Mouse (Mus musculus) liver, adult 2 months (tissue): Measurements from ENCODE around the gene P2ry13. TPM values are rescaled to one million over a fixed set of nuclear protein-coding genes. Genes with fewer than 3 reads are reported as not detected.

ENCODE experiments used
- DNase-seq: peaks from one replicate; pipeline ENCODE4 v3.0.0-alpha.2; 2011; ENCODE audit warnings: low read depth, low spot score; ENCODE audit errors: extremely low read depth
- H3K27ac ChIP-seq: fragments of 200-500 bp; replicated peaks from 2 replicates; pipeline ENCODE4 v1.5.1; 2012; ENCODE audit warnings: low read depth, mild to moderate bottlenecking, control low read depth, inconsistent platforms, low read length; ENCODE audit not compliant: insufficient read depth
- H3K27me3 ChIP-seq: fragments of 200-500 bp; 2 replicates; pipeline ENCODE4 v1.6.1; 2012; ENCODE audit warnings: mild to moderate bottlenecking, moderate library complexity, low read length, inconsistent platforms; ENCODE audit not compliant: control insufficient read depth, insufficient read depth
- H3K36me3 ChIP-seq: fragments of 200-500 bp; 2 replicates; pipeline ENCODE4 v1.6.1; 2012; ENCODE audit warnings: low read length, inconsistent platforms; ENCODE audit not compliant: control insufficient read depth, insufficient read depth
- H3K4me1 ChIP-seq: fragments of 200-500 bp; 2 replicates; pipeline ENCODE4 v1.6.1; 2011; ENCODE audit warnings: low read length; ENCODE audit not compliant: control insufficient read depth, insufficient read depth
- H3K4me3 ChIP-seq: fragments of 200-500 bp; 2 replicates; pipeline ENCODE4 v1.5.1; 2011; ENCODE audit warnings: low read depth, mild to moderate bottlenecking, control low read depth, low read length, moderate library complexity; ENCODE audit not compliant: insufficient read depth
- H3K79me2 ChIP-seq: fragments of 200-500 bp; 2 replicates; pipeline ENCODE4 v1.6.1; 2012; ENCODE audit warnings: inconsistent platforms, mild to moderate bottlenecking, low read length, moderate library complexity; ENCODE audit not compliant: control insufficient read depth, insufficient read depth
- H3K9ac ChIP-seq: fragments of 200-500 bp; 2 replicates; pipeline ENCODE4 v1.6.1; 2012; ENCODE audit warnings: low read depth, mild to moderate bottlenecking, control low read depth, inconsistent platforms, low read length
- CTCF ChIP-seq: fragments of 200-500 bp; IDR thresholded peaks from 2 replicates; pipeline ENCODE4 v1.5.1; 2011; ENCODE audit warnings: low read depth, low read length, control low read depth
- POLR2A ChIP-seq: fragments of 200-500 bp; IDR thresholded peaks from 2 replicates; pipeline ENCODE4 v1.6.1; 2011; ENCODE audit warnings: low read length, control low read depth; ENCODE audit not compliant: insufficient read depth; ENCODE audit errors: extremely low read depth
- WGBS: fragments of 180-500 bp; shearing (Covaris S2); methylation state at CpG from one replicate; pipeline ENCODE4 v1.1.7; 2018; 5-methylcytosine and 5-hydroxymethylcytosine counted together
- polyA plus RNA-seq: library from polyadenylated mRNA; depleted of rRNA; stranded (reverse); fragments of >200 nt; gene quantifications from 2 replicates; pipeline ENCODE4 v1.2.3, GENCODE M21; 2012
- total RNA-seq: library from RNA; depleted of rRNA; stranded (reverse); fragments of >200 nt; gene quantifications from 2 replicates; pipeline ENCODE4 v1.2.3, GENCODE M21; 2014

The P2ry13 gene
- total and polyA plus RNA-seq, 2 experiments, result 1.6 to 5.2 TPM

- WGBS, result 97% methylated on average over 6 of the region's 6 CpGs
Measured at GRCm38 (mm10) chr3:59191674-59192073, 19.0 kb downstream of the P2ry13 start.

GRCm38 (mm10) chr3:59187336-59187735 is 23.3 kb downstream of the P2ry13 start:
- H3K27me3 ChIP-seq, result no peaks in the 10 kb centered on the region

More at GRCm38 (mm10) chr3:59191674-59192073, 19.0 kb downstream of the P2ry13 start:
- H3K27me3 ChIP-seq, result no peaks in the 10 kb centered on the region
- no peak overlapping the region for H3K4me3 ChIP-seq
- H3K36me3 ChIP-seq, result no peaks in the 10 kb centered on the region
- no peak for TF ChIP-seq POLR2A
- TF ChIP-seq CTCF, result no peak
- no peak for DNase-seq
- H3K79me2 ChIP-seq, result no peaks in the 10 kb centered on the region
- no peak overlapping the region for H3K27ac ChIP-seq
- no peak overlapping the region for H3K9ac ChIP-seq
- no peaks in the 10 kb centered on the region for H3K4me1 ChIP-seq

GRCm38 (mm10) chr3:59185662-59186061 is 25.0 kb downstream of the P2ry13 start:
- H3K79me2 ChIP-seq, result no peaks in the 10 kb centered on the region
- no peaks in the 10 kb centered on the region for H3K27me3 ChIP-seq
- no peak for DNase-seq
- no peak overlapping the region for H3K4me3 ChIP-seq
- no peaks in the 10 kb centered on the region; the same call in 1 of the 2 replicates for H3K4me1 ChIP-seq
- TF ChIP-seq CTCF, result no peak
- no peak for TF ChIP-seq POLR2A
- H3K9ac ChIP-seq, result no peak overlapping the region
- WGBS, result 76% methylated on average over 4 of the region's 4 CpGs
- H3K27ac ChIP-seq, result no peak overlapping the region
- H3K36me3 ChIP-seq, result no peaks in the 10 kb centered on the region

More at GRCm38 (mm10) chr3:59187336-59187735, 23.3 kb downstream of the P2ry13 start:
- Histone ChIP-seq H3K79me2 (no peaks in the 10 kb centered on the region), H3K4me1 (no peaks in the 10 kb centered on the region; the same call in 1 of the 2 replicates), H3K9ac (no peak overlapping the region), H3K27ac (no peak overlapping the region), H3K4me3 (no peak overlapping the region), H3K36me3 (no peaks in the 10 kb centered on the region)
- TF ChIP-seq POLR2A, result no peak
- DNase-seq, result no peak
- whole genome bisulfite sequencing, result 92% methylated on average over 4 of the region's 4 CpGs

GRCm38 (mm10) chr3:59182129-59182528 is 28.6 kb downstream of the P2ry13 start:
- Histone ChIP-seq H3K79me2 (no peaks in the 10 kb centered on the region), H3K27me3 (no peaks in the 10 kb centered on the region), H3K27ac (no peak overlapping the region), H3K9ac (no peak overlapping the region), H3K4me3 (no peak overlapping the region), H3K4me1 (peaks cover 4% of the 10 kb centered on the region), H3K36me3 (no peaks in the 10 kb centered on the region)
- no peak for TF ChIP-seq CTCF
- TF ChIP-seq POLR2A, result no peak
- no peak for DNase-seq

DNA sequence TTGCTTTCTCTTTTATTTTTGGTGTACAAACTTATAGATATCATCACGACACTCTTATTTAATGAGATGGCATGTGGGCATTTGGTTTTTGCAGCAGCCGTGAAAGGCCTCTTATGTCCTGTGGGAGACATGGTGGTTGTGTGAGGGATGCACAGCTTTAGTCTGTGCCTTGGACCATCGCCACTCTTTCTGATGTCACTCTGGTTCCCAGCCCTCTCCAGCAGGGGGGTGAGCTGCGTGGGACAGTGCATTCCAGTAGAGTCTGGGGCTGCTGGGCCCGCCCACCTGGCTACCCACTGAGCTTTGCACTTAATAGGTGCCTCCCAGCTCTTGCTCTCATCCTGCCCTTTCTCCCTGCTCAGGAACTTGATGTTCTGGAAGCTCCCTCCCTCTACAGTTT is 29.5 kb downstream of the P2ry13 start:
- H3K36me3 ChIP-seq, result no peaks in the 10 kb centered on the region
- 80% methylated on average over 5 of the region's 5 CpGs for WGBS
- peaks cover 4% of the 10 kb centered on the region for H3K4me1 ChIP-seq
- H3K27me3 ChIP-seq, result no peaks in the 10 kb centered on the region
- no peaks in the 10 kb centered on the region for H3K79me2 ChIP-seq
- no peak for DNase-seq
- H3K27ac ChIP-seq, result no peak overlapping the region
- H3K4me3 ChIP-seq, result no peak overlapping the region
- no peak overlapping the region for H3K9ac ChIP-seq
- TF ChIP-seq POLR2A (no peak), CTCF (no peak)

DNA sequence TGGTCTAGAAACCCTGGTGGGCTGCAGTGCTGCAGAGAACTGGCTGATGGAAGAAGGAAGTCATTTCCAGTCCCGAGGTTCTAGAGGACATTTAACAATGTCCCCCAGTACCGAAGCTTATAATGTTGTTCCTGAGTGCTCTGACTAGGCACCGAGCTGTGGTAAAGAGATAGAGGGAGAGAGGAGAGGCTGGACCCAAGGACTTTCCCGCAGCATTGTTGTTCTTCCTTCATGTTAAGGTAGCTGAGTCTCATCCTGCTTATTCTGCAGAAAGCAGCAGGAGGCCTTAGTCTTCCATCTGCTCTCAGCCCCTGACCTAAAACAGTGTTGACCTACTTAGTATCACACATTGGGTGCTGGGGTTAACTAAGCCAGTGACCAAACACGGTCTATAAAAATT is 33.8 kb downstream of the P2ry13 start:
- DNase-seq, result no peak
- TF ChIP-seq CTCF, result no peak
- TF ChIP-seq POLR2A, result no peak
- Histone ChIP-seq H3K9ac (no peak overlapping the region), H3K27ac (no peak overlapping the region), H3K4me1 (peaks cover 4% of the 10 kb centered on the region), H3K4me3 (no peak overlapping the region), H3K79me2 (no peaks in the 10 kb centered on the region), H3K36me3 (no peaks in the 10 kb centered on the region), H3K27me3 (no peaks in the 10 kb centered on the region)
- WGBS, result 59% methylated on average over 5 of the region's 5 CpGs
